Mouse (Mus musculus) hindbrain, postnatal 0 days (tissue): ENCODE measurements around the gene Lrrc73. TPM values are rescaled to one million over a fixed set of nuclear protein-coding genes. Genes with fewer than 3 reads are reported as not detected.

Source experiments
- ATAC-seq: fragments of 200-750 bp; cut with Nextera tagmentation; 2 replicates; pipeline ENCODE4 v1.8.0; 2017; ENCODE audit warnings: mild to moderate bottlenecking, moderate TSS enrichment, moderate library complexity
- DNase-seq: peaks from one replicate; pipeline ENCODE4 v3.0.0-alpha.2; 2015; ENCODE audit warnings: low spot score
- H3K27ac ChIP-seq: fragments of 300-500 bp; sonication (generic); 2 replicates; pipeline ENCODE4 v1.5.1; 2014; ENCODE audit warnings: mild to moderate bottlenecking
- H3K27me3 ChIP-seq: fragments of 300-500 bp; sonication (generic); 2 replicates; pipeline ENCODE4 v1.6.1; 2014; ENCODE audit warnings: low read length, mixed read lengths; ENCODE audit not compliant: insufficient read depth
- H3K36me3 ChIP-seq: fragments of 300-500 bp; sonication (generic); 2 replicates; pipeline ENCODE4 v1.6.1; 2014; ENCODE audit warnings: low read length, mixed read lengths; ENCODE audit not compliant: insufficient read depth
- H3K4me1 ChIP-seq: fragments of 300-500 bp; sonication (generic); 2 replicates; pipeline ENCODE4 v1.6.1; 2014; ENCODE audit warnings: antibody characterized with exemption, low read length, mixed read lengths; ENCODE audit not compliant: insufficient read depth
- H3K4me2 ChIP-seq: fragments of 300-500 bp; sonication (generic); 2 replicates; pipeline ENCODE4 v1.6.1; 2014; ENCODE audit warnings: low read depth, mild to moderate bottlenecking, low read length, moderate library complexity, mixed read lengths
- H3K4me3 ChIP-seq: fragments of 300-500 bp; sonication (generic); 2 replicates; pipeline ENCODE4 v1.5.1; 2014; ENCODE audit warnings: low read length
- H3K9ac ChIP-seq: fragments of 300-500 bp; sonication (generic); replicated peaks from 2 replicates; pipeline ENCODE4 v1.6.1; 2014; ENCODE audit warnings: mild to moderate bottlenecking, low read length, moderate library complexity, mixed read lengths
- H3K9me3 ChIP-seq: fragments of 300-500 bp; sonication (generic); 2 replicates; pipeline ENCODE4 v1.6.1; 2016; ENCODE audit warnings: low read length, mixed read lengths
- CTCF ChIP-seq: IDR thresholded peaks from 2 replicates; pipeline ENCODE4 v1.5.1; 2016; ENCODE audit warnings: antibody characterized with exemption, control low read depth, low read depth
- WGBS: fragments of 180-500 bp; shearing (Covaris S2); extraction: QIAGEN DNeasy Blood & Tissue Kit; methylation state at CpG from one replicate; pipeline ENCODE4 v1.1.7; 2014; 5-methylcytosine and 5-hydroxymethylcytosine counted together
- microRNA counts: library from miRNA; unstranded; fragments of <30 nt; microRNA quantifications from one replicate; lab custom pipeline; 2015
- microRNA-seq, 2 experiments: library from miRNA; unstranded; fragments of <30 nt; microRNA quantifications; one replicate each; pipeline ENCODE4; 2016
- polyA plus RNA-seq: library from polyadenylated mRNA; unstranded; fragments of >200 nt; fragmentation: Nextera tagmentation; extraction: Ambion mirVana; gene quantifications from 2 replicates; pipeline ENCODE4 v1.2.1, GENCODE M21; 2015
- total RNA-seq: library from RNA; depleted of rRNA; stranded (reverse); fragments of >200 nt; gene quantifications from 2 replicates; pipeline ENCODE4 v1.2.3, GENCODE M21; 2014; rRNA removed

The Lrrc73 gene
- total and polyA plus RNA-seq, 2 experiments from 2014 or later: 27.2 to 54.5 TPM

DNA sequence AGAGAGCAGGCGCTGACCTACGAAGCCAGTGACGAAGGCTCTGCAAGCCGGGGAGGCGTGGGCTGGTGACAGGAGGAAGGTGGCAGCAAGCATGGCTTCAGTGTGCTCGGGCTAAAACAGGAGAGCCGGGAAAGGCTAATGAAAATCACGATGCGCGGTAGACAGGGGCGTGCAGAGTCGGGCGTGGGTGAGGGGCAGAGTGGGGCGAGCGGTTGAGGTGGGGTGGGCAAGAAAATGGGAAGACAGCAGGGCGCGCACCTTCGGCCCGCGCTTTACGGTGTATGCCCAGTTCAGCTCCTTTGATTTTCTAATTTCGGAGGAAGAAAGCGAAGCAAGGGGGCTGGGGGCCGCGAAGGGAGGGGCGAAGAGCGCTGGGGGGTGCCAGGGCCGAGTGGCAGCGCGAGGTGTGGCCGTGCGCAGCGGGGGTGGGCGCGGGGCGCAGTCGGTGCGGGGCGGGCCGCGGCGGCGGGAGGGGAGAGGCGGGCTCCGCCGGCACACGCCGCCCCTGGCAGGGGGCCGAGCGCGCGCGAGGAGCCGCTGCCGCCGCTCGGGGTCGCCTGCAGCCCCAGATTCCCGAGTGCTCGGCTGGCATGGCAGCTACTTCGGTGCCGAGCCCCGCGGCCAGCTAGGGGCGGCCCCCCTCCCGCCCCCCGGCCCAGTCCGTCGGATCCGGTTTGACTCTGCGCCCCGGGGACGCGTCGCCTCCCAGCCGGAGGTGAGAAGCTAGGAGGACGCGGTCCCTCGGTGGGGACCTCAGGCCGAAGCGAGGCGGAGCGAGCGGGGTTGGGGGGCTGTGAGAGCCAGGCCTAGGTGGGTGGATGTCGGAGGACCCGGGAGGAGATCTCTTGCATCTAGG is 44.3 kb downstream of the Lrrc73 start, which contains the start of gene Dlk2:
Gene Dlk2 (plus strand): TSS at position 58 of the 856 bp plus-strand sequence.
- H3K27me3 ChIP-seq: peaks cover 15% of the 10 kb centered on the region
- H3K27ac ChIP-seq: peak within 1 kb of the TSS; percentile 81
- peak within 1 kb of the TSS; percentile 85 for H3K9ac ChIP-seq
- H3K9me3 ChIP-seq: no peaks in the 10 kb centered on the region
- H3K4me3 ChIP-seq: peak within 1 kb of the TSS; percentile 69
- peak; percentile 64 for ATAC-seq
- WGBS: 0% methylated on average over 50 of the region's 86 CpGs
- H3K36me3 ChIP-seq: no peaks in the 10 kb centered on the region
- peak within 1 kb of the TSS; percentile 90 for H3K4me2 ChIP-seq
- no peaks in the 10 kb centered on the region for H3K4me1 ChIP-seq
- no peak for TF ChIP-seq CTCF
- peak; percentile 74 for DNase-seq

DNA sequence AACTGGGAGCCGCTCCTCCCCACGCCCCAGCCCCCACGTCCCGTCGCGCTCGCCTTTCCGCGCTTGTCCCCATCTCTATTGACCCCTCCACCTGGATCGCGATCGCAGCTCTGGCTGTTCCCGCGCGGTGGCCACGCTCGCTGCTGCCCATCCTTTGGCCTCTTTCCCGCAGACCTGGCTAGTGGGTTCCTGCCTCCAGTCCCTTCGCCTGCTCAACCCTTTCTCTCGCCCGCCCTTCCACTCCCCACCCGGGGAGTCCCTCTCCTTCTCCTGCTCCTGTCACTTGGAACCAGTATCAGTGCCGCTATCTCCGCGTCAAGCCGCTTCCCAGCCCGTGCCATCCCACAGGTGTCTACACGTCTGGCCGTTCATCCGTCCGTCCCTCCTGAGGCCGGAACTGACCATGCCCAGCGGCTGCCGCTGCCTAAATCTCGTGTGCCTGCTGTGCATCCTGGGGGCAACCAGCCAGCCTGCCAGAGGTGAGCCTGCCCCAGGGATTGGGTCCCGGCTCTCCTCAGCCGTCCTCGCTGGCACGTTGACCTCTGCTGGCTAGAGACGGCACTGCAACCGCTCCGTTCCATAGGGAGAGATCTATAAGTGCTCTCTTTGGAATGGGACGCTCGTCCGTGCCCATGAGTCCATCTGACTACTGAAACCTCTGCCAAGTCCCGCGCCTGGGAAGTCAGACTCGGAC is 45.0 kb downstream of the Lrrc73 start:
- under 1% methylated on average over 35 of the region's 48 CpGs for WGBS
- Histone ChIP-seq H3K36me3 (no peaks in the 10 kb centered on the region), H3K4me1 (no peaks in the 10 kb centered on the region), H3K9ac (peak overlapping the region; percentile 85), H3K27me3 (peaks cover 12% of the 10 kb centered on the region), H3K4me2 (peak overlapping the region; percentile 90), H3K4me3 (peak overlapping the region; percentile 69), H3K27ac (peak overlapping the region; percentile 81), H3K9me3 (no peaks in the 10 kb centered on the region)
- TF ChIP-seq CTCF: peak; percentile 92
- ATAC-seq (peak; percentile 78), DNase-seq (peak; percentile 88)

GRCm38 (mm10) chr17:46301892-46302291 is 48.6 kb downstream of the Lrrc73 start:
- no peaks in the 10 kb centered on the region for H3K4me1 ChIP-seq
- no peak overlapping the region for H3K4me2 ChIP-seq
- no peak overlapping the region for H3K27ac ChIP-seq
- no peak for DNase-seq
- H3K27me3 ChIP-seq: no peaks in the 10 kb centered on the region
- H3K36me3 ChIP-seq: peaks cover 6% of the 10 kb centered on the region; the same call in 1 of the 2 replicates
- H3K9me3 ChIP-seq: no peaks in the 10 kb centered on the region
- no peak overlapping the region for H3K4me3 ChIP-seq
- TF ChIP-seq CTCF: no peak
- H3K9ac ChIP-seq: no peak overlapping the region
- 72% methylated on average over 12 of the region's 12 CpGs for WGBS
- no peak for ATAC-seq

- ATAC-seq (no peak), DNase-seq (no peak)
- peaks cover 6% of the 10 kb centered on the region; the same call in 1 of the 2 replicates for H3K36me3 ChIP-seq
- H3K4me2 ChIP-seq: no peak overlapping the region
- H3K4me1 ChIP-seq: no peaks in the 10 kb centered on the region
- 86% methylated on average over 9 of the region's 9 CpGs for WGBS
- no peaks in the 10 kb centered on the region for H3K9me3 ChIP-seq
- no peak overlapping the region; the same call in 1 of the 2 replicates for H3K9ac ChIP-seq
- no peak overlapping the region for H3K4me3 ChIP-seq
- TF ChIP-seq CTCF: no peak
- H3K27me3 ChIP-seq: no peaks in the 10 kb centered on the region
- no peak overlapping the region for H3K27ac ChIP-seq
Observed at GRCm38 (mm10) chr17:46304184-46304583, 50.9 kb downstream of the Lrrc73 start.

MicroRNA genes within 50 kb of the gene (microRNA counts, 519-probe panel; counts per million panel counts)
- microRNA mmu-miR-693-3p (lab: Ali Mortazavi, UCI): not detected
- not detected for microRNA mmu-miR-693-5p (lab: Ali Mortazavi, UCI)

Small RNA genes within 50 kb of the gene (microRNA-seq; reads per million reads assigned to microRNA genes)
- 0 reads per million in 2 experiments for gene Mir693

Other genes with a start within 250 kb of the Lrrc73 start
- gene Vegfa, start 221.2 kb upstream of the Lrrc73 start, total RNA-seq: 89.5 and 89.6 TPM in 2 replicates
- 4.1 and 4.8 TPM in 2 replicates for gene Vegfa, start 221.2 kb upstream of the Lrrc73 start, polyA plus RNA-seq
- gene Mrps18a, start 142.5 kb upstream of the Lrrc73 start, total RNA-seq: 62.8 and 67.1 TPM in 2 replicates
- 165 and 169 TPM in 2 replicates for gene Mrps18a, start 142.5 kb upstream of the Lrrc73 start, polyA plus RNA-seq
- gene Rsph9, start 109.3 kb upstream of the Lrrc73 start, total RNA-seq: 50.7 and 54.3 TPM in 2 replicates
- 74.7 and 80.0 TPM in 2 replicates for gene Rsph9, start 109.3 kb upstream of the Lrrc73 start, polyA plus RNA-seq
- 10.2 and 16.2 TPM in 2 replicates for gene Mad2l1bp, start 100.0 kb upstream of the Lrrc73 start, total RNA-seq
- 17.2 and 17.5 TPM in 2 replicates for gene Mad2l1bp, start 100.0 kb upstream of the Lrrc73 start, polyA plus RNA-seq
- gene Gtpbp2, start 92.5 kb upstream of the Lrrc73 start, total RNA-seq: 68.0 and 94.8 TPM in 2 replicates
- gene Gtpbp2, start 92.5 kb upstream of the Lrrc73 start, polyA plus RNA-seq: 25.8 and 27.9 TPM in 2 replicates
- gene Polh, start 50.9 kb upstream of the Lrrc73 start, total RNA-seq: 9.7 and 10.5 TPM in 2 replicates
- gene Polh, start 50.9 kb upstream of the Lrrc73 start, polyA plus RNA-seq: 4.7 and 5.5 TPM in 2 replicates
- gene Xpo5, start 50.7 kb upstream of the Lrrc73 start, total RNA-seq: 54.5 and 56.9 TPM in 2 replicates
- 23.8 and 23.9 TPM in 2 replicates for gene Xpo5, start 50.7 kb upstream of the Lrrc73 start, polyA plus RNA-seq
- 45.9 and 61.1 TPM in 2 replicates for gene Polr1c, start 5.5 kb upstream of the Lrrc73 start, total RNA-seq
- gene Polr1c, start 5.5 kb upstream of the Lrrc73 start, polyA plus RNA-seq: 58.7 and 61.7 TPM in 2 replicates
- 22.2 and 26.9 TPM in 2 replicates for gene Yipf3, start 5.5 kb upstream of the Lrrc73 start, total RNA-seq
- 78.7 and 85.4 TPM in 2 replicates for gene Yipf3, start 5.5 kb upstream of the Lrrc73 start, polyA plus RNA-seq
- 30.7 and 43.3 TPM in 2 replicates for gene Tjap1, start 29.5 kb downstream of the Lrrc73 start, total RNA-seq
- 19.5 and 19.9 TPM in 2 replicates for gene Tjap1, start 29.5 kb downstream of the Lrrc73 start, polyA plus RNA-seq
- gene Dlk2, start 43.9 kb downstream of the Lrrc73 start, total RNA-seq: 67.1 and 67.7 TPM in 2 replicates
- 20.2 and 23.9 TPM in 2 replicates for gene Dlk2, start 43.9 kb downstream of the Lrrc73 start, polyA plus RNA-seq
- gene Abcc10, start 74.8 kb downstream of the Lrrc73 start, total RNA-seq: 12.8 and 16.4 TPM in 2 replicates
- gene Abcc10, start 74.8 kb downstream of the Lrrc73 start, polyA plus RNA-seq: 6.6 and 7.3 TPM in 2 replicates
- 20.1 and 24.5 TPM in 2 replicates for gene Zfp318, start 130.2 kb downstream of the Lrrc73 start, total RNA-seq
- gene Zfp318, start 130.2 kb downstream of the Lrrc73 start, polyA plus RNA-seq: 22.9 and 23.2 TPM in 2 replicates
- gene Crip3, start 175.4 kb downstream of the Lrrc73 start, total RNA-seq: 1.4 and 4.0 TPM in 2 replicates
- 1.6 and 1.7 TPM in 2 replicates for gene Crip3, start 175.4 kb downstream of the Lrrc73 start, polyA plus RNA-seq
- not detected in 2 replicates for gene Slc22a7, start 184.9 kb downstream of the Lrrc73 start, total RNA-seq
- gene Slc22a7, start 184.9 kb downstream of the Lrrc73 start, polyA plus RNA-seq: 0.13 TPM in 1 of 2 replicates, not detected in the other
- 46.5 and 53.4 TPM in 2 replicates for gene Ttbk1, start 234.1 kb downstream of the Lrrc73 start, total RNA-seq
- gene Ttbk1, start 234.1 kb downstream of the Lrrc73 start, polyA plus RNA-seq: 6.3 and 6.5 TPM in 2 replicates
- 8.9 and 9.9 TPM in 2 replicates for gene Dnph1, start 243.2 kb downstream of the Lrrc73 start, total RNA-seq
- 19.2 and 23.4 TPM in 2 replicates for gene Dnph1, start 243.2 kb downstream of the Lrrc73 start, polyA plus RNA-seq